Mouse (Mus musculus): ENCODE measurements at regions not wholly inside any gene's neighbourhood (a gene's known extent, or its start where the extent isn't known, plus 50 kb on each side); places are given as distances from the start of the nearest gene placed in this dataset.

- DNase-seq, result no peak
These were observed 56.8 kb upstream of the Lhx8 start for GRCm38 (mm10) chr3:154387271-154387670.

GRCm38 (mm10) chr3:154385831-154386312 is 55.4 kb upstream of the Lhx8 start:
- DNase-seq, result no peak

- DNase-seq, result no peak
These were observed 52.4 kb upstream of the Lhx8 start for GRCm38 (mm10) chr3:154382811-154383210.

GRCm38 (mm10) chr3:154381561-154381960 is 51.1 kb upstream of the Lhx8 start:
- DNase-seq, result no peak
